Mouse (Mus musculus) telencephalon, adult 2 months (tissue): ENCODE data around the gene H3f3a.

ENCODE experiments used
- DNase-seq: peaks from one replicate; pipeline ENCODE4 v3.0.0-alpha.2; 2011; ENCODE audit warnings: low read depth, low spot score

H3f3a gene

DNA sequence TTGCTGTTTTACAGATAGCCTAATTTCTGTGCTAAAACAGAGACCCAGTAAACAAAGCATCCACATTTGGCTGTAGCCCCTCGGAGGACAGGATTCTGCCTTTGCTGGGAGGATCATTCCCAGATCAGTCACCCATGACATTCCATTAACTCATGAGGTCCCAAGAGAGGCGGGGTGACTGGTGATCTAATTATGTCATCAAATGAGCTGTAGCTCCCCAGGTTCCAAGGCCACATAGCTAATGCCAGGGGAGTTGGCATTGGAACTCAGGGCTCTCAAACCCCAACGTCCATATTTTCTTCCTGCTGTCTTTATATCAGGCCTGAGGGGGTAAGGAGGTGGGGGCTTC is 30.2 kb downstream of the H3f3a start:
- no peak for DNase-seq

DNA sequence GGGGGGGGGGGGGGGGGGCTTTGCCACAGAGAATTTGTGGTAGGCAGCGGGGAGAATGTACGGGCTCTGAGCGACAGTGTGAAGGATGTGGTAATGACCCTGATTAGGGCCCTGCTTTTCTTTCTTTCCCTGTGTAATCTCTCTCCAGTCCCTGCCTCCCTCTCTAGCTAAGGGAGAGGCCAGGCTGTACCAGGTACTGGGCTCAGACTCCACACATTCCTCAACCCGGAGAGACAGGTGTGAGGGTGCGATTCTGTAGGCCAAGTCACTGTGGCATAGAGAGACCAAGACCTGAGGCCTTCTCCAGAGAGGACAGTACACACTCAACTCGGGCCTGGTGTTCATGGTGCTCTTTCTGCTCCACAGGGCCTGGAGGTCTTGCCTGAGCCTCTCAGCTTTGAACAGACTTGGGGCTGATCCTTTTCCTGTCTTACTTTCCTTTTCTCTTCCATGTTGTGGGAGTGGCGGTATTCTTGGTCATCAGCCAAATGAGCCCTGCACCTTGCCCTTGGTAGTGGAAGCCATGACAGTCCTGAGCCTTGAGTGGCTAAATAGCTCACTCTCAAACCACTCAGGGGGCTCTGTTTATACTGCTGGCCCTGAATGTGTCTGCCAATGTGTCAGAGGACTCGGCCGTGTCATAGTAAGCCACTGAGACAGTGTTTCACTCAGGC is 30.7 kb downstream of the H3f3a start:
- DNase-seq = no peak

DNA sequence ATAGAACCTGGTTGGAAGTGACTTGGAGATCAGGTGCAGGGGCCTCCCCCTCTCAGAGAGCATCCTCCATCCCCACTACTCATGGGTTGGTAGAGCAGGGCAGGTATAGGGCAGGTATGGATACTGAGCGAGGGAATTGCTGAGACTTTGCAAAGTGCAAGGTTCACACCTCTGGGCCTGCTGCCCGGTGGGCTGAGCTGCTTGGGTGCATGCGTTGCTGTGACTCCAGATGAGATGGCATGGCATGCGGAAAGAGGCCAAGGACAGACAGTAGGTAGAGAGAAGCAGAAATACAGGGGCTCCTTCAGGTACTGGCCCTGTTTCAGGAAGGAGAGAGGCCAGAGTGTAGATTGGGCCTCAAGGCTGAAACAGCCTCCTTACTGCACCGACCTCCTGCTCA is 32.5 kb downstream of the H3f3a start:
- DNase-seq = no peak

DNA sequence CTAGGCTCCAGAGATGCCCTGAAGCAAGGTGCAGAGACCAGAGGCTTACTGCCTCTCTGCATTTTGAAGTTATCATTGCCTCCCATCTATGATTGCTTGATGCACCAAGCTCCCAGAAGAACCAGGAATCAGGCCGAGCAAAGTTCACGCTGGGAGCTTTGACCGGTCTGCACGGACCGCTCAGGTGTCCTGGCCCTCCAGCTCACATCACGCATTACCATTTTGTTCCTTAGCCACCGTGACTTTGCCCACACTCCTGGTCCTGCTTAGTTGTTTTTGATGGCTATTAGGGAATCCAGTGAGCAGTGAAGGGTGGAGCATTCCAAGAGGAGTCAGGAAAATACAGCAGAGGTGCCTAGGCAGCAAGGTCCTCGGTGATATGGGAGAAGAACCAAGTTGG is 33.5 kb downstream of the H3f3a start:
- DNase-seq = no peak

DNA sequence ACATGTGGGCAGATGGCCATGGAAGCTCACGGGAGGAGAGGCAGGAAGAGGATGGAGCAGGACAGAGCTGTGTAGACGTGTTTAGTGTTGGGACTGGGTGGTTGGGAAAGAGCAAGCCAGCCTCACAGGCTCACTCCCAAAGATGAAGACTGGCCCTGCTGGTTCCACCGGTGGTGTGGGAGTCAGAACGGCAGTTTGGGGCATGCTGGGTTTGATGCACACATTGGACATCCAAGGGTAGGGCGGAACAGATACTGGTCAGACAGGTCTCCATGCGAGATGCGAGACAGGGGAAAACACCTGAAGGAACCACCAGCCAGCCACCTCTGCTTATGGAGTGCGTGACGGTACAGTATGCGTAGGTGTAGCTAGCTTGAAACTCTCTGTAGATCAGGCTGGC is 34.8 kb downstream of the H3f3a start:
- no peak for DNase-seq

DNA sequence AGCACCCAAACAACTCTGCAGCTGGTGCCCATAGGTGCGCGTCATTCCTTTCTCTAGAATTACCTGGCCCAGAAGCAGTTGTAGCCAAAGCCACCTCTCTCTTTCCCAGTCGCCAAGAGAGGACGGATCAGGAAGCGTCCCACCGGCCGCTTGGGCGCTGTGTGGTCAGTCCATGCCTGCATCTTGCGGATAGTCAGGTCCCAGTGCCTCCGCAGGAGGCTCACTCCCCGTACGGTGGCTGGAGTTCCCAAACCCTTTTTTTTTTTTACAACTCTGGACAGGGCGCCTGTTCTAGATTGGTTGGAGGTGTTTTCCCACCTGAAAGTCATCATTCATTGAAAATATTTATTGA is 35.4 kb downstream of the H3f3a start:
- DNase-seq = no peak

DNA sequence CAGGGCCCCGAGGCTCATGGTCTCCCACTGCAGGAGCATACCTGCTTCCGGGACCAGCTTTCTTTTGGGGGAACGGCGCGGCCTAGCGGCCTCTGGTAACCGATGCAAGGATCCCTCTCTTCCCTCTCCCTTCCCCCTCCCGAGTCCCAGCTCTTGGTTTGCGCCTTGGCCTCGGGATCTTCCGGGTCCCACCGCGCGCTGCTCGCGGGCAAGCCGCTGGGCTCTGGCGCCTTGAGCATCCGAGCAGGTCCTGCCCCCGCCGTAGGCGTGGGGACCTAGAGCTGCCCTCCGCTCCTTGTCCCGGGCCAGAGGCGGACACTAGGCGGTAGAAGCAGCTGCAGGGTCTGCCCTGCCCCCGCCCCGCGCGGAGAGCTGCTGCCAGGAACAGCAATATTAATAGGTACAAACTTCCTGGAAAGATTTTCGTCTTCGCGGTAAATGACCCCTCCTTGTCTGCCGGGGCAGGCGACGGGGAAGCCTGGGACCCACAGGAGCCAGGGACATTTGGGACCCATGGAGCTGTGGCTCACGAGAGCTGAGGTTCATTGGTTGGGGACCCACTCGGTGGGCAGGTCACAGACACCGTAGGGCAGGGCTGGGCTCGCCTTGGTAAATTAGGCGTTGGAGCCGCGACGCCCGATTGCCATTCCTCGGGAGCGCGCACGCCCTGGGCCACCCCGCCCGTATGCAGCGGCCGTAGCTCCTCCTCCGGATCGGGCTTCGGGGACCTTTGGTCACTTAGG is 35.9 kb downstream of the H3f3a start:
- peak; percentile 66 for DNase-seq

DNA sequence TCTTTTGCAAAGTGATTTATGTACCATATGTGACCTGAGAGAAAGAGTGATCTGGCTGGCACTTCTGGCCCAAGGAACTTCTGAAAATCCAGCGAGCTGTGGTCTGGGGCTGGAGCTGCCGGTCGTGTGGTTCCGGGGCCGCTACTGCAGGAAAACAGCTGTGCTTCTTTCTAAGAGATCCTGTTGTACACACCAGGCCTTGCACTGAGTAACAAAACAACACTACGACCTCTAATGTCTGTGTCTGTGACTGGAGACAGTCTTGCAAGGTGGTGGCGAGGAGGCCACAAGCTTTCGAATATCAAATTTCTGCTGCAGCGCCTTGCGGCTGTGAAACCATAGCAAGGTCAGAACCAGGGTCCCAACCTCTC is 36.5 kb downstream of the H3f3a start:
- DNase-seq = no peak

DNA sequence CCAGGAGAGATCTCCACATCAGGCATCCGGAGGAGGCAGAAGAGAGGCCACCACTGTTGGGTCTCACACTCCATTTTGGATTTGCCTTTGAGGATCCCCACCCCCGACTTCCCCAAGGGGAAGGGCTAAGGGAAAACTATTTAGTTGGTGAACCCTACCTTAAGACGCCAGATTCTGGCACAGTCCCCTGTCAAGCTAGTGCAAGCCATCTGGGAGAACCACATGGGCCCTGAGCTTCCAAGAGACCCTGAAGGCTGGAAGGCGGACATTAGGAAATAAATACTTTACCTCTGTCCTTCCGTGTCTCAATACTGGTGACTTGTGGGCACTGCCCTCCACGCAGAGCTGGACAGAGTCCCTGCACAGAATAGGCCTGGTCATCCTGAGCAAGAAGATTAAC is 37.2 kb downstream of the H3f3a start:
- no peak for DNase-seq

DNA sequence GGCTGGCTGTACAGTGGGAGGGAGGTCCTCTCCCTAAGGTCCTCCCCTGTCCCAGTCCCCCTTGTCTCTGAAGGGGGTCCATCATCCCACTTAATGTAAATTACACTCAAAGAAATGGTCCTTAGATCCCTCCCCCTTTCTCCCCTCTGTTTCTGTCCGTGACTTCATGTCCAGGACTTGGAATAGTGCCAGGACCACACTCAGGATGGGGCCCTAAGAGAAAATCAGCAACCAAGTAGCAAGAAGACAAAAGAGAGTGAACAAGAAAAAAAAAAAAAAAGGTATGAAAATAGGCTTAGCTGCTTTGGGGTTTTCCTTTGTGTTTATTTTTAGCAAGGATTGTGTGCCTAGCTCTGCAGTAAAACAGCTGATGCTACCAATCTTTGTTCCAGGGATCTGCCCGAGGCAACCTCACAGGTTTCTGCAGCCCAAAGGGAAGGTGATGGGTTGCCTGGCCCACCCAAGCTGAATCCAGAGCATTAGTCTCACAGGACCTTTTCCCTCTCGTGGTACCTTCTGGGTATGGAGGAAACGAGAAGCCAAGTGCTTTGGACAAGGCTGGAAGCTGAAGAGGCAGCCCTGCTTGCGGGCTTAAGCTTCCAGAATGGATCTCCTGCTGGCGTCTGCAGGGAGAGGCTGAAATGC is 37.8 kb downstream of the H3f3a start:
- peak; percentile 18 for DNase-seq

DNA sequence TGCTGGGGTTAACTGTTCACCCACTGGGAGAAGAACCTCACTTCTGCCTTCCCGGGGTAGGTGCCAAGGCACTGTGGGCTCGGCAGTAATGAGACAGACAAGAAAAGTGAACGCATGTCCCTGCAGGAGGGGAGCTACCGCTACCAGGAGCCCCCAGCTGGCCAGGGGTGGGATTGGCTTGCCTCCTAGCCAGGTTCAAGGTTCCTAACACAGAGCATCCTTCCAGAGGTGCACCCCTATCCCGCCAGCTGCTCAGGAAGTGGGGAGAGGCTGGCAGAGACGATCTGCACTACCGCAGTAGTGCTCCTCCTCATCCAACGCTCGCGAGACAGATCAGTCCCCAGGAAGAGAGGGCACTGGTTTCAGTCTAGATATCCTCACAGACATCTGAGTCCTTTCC is 38.4 kb downstream of the H3f3a start:
- no peak for DNase-seq

DNA sequence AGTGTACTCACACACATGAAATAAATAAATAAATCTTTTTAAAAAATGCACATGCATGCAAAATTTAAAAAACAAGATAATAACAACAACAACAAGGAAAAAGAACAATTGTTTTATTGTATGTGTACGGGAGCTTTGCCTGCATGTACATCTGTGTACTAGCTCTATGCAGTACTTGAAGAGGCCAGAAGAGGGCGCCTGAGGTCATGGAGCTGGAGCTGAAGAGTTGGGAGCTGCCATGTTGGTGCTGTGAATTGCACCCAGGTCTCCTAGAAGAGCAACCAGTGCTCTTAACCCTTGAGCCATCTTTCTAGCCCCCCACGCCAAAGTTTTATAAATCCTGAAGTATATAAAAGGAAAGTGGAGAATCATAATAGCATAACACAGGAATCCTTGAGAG is 39.1 kb downstream of the H3f3a start:
- no peak for DNase-seq

DNA sequence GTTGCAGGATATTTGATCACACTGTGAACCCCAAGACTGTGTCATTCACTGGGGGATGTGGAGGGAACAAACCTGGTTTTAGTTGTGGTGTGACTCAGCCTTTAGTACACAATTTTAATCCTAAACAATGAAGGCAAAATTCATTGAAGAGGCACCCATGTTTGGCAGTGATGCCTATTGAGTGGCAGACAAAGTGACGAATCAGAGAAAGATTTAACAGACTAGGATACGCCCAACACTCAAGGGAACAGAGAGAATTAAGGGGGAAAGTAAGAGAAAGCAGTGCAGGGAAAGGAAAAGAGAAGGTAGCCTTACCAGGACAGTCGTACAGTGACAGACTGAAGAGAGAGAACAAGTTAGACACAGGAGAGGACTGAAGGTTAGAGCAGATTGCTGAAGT is 41.5 kb downstream of the H3f3a start:
- DNase-seq = no peak

DNA sequence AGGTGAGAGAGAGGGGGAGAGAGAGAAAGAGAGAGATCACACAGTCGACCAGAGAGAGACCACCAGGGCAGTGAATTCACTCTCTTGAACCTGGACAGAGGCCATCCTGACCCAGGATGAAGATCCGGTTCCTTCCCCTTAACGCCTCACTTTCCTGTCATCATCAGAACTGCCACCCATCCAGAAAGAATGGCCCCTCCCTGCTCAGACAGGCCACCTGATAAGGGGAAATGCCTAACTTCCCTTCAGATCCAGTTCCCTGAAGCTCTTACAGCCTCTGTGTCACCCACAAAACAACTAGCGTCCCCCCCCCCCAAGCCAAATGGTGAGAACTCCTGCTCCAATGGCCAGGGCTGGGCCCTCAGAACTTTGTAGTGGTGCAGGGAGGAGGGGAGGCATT is 42.0 kb downstream of the H3f3a start:
- DNase-seq = no peak

DNA sequence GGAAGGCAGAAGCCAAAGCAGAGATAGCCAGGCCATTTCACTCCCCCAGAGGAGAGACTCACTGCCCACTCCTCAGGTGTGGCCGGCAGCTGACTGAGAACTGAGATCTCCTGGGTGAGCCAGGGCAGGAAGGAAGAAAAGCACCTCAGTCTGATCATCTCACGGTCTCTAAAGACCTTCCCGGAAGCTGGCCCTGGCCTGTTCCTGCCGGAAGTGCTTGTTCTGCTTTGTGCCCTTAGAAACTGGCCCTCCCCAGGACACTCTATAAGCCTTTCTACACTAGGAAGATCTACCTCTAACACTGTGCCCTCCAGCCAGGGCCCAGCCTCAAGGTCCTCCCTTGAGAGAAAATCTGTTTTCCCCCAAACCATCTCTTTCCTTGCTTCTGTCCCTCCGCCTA is 42.4 kb downstream of the H3f3a start:
- DNase-seq = no peak

DNA sequence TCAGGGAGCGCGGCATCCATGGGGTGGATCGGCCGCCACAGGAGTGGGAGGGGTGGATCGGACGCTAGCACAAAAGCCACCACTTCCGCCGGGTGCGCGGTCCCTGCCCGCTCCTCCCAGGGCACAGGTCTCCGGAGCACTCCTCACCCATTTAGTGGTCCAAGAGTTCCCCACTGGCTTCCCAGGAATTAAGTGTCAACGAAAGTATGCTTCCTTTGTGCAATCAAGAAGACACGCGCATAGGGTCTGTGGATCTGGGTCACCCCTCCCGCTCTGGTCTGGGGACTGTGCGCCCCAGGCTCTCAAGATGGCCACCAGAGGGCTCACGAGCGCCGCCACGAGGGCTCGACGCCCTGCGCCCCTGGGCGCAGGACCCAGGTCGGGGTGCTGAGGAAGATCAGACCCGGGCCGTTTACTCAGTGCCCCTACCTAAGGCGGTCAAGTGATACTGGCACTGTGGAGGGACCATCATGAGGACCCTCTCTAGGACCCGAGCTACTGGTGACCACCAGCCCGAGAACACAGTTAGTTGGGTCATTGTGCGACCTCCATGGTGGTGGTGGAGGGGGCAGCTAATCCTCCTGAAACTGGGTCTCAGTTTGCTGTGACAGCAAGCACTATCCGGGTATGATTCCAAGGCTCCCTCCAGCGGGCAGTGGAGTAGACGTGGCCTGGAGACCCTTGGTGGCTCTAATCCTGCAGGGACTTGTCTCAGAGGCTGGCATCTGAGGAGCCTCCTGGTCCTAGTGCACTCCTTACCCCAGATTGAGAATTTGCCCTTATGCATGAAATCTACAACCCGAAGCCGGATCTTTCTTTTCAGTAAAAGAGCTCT is 45.2 kb downstream of the H3f3a start:
- peak; percentile 19 for DNase-seq

DNA sequence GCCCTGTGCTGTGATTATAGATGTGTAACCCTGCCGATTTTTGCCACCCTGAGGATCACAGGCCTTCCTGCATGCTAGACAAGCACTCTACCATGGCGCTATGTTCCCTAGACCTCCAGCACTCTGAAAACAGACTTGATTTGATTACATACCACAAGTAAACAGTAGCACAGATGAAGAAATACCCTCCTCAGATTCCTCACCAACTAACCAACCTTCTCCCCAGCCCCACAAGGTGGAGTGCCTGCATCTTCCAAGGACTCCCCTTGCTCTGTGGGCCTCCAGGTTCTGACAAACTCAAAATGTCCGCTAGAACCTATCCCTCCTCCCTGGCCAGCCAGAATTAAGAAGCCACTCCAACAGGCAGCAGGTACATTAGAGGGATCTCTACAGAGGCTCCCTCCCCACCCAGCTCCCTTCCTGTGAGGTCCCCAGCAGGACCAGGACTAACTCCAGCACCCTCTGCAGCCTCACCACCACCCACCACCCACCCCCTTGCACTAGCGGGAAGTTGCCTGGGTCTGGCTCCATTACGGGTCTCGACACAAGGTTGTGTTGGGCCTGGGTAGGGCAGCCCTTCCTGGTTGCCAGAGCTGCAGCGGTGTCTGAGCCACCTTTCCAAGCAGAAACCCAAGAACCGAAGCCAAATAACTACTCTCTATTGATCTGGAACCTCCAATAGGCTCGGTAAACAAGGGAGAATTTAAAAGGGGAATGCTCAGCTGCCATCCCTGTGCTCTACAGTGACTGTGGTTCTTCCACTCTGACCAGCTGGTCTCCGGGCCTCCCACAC is 46.0 kb downstream of the H3f3a start:
- no peak for DNase-seq

DNA sequence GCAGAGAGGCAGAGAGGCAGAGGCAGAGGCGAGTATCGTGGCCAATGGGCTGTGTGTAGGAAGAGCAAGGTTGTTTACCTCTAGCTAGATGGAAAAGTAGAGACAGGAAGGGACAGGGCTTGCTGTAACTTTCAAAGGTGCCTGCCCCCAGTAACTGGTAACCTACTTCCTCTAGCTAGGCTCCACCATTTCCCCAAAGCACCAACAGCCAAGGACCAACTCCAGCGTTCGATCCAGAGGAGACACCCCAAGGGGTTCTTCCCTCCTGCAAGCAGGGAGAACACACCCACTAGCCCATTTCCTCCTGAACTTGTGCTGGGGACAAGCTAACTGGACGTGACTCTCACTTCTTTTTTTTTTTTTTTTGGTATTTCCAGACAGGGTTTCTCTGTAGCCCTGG is 47.2 kb downstream of the H3f3a start:
- DNase-seq = no peak

DNA sequence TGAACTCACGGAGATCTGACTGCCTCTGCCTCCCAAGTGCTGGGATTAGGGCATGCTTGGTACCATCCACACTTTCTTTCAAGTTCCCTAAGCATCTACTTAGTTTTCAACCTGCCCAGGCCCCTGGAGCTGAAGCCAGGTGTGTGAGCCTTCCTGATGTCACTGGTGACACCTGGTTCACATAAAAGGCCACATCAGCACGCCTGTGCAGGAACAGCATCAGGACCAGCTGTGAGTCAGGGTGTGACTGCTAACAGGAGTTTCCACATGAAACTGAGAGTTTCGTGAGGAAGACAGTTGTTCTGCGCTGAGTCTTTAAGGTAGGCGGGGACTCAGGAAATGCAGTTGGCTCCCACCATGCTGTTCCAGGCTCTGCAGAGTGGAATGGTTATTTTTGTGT is 48.4 kb downstream of the H3f3a start:
- DNase-seq = no peak

DNA sequence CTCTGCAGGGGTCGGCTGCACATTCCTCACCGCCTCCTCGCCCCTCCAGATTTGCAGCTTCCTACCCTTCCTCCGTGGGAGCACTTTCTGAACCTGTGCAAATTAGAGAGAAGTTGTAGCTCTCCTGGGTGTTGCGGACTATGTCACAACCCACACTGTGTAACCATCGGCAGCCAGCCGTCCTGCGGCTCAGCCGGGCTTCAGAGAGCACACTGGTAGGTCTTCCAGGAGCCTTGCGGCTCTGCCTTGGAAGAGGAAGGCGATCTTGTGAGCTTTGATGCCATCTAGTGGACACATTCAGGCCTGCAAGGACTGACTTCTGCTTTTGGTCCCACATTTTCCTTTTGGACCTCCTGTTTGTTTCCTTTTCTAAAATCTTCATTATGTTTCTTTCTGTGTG is 49.9 kb downstream of the H3f3a start:
- DNase-seq = peak; percentile 69

DNA sequence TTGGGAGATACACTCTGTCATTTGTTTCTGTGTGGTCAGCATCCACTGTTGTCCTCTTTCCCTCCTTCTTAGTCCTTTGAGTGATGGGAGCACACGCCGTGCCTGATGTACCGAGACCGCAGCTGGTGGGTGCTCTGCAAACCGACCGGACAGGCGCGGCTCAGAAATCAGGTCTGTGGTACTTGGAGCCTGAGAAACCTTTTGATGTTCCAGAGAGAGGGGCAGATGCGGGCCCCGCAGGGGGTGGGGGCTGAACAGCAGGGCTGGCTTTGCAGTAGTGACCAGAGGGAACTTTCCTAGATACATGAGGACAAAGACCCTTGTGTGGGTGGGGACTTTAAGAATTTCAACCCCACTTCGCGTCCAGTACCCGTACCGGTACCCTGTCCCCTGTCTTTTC is 50.4 kb downstream of the H3f3a start:
- DNase-seq = no peak

DNA sequence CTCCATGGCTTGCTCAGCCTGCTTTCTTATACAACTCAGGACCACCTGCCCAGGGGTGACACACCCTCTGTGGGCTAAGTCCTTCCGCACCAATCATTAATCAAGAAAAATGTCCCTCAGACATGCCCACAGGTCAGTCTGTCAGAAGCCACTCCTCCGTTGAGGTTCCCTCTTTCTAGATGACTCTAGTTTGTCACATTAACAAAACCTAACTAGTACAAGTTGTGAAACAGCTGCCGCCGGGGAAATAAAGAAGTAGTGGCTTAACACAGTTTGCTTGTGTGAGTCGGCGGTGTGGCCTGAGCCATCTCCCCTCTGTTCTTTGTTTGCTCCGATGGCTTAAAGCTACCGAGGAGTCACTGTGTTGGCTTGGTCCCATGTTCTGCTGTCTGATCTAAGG is 51.1 kb downstream of the H3f3a start:
- DNase-seq = no peak
